Mouse (Mus musculus) C2C12 (cell line): ENCODE data around the gene Fam173a.

Experiments used
- CTCF ChIP-seq: IDR thresholded peaks from one replicate; pipeline ENCODE4 v1.5.1; 2011; ENCODE audit not compliant: control insufficient read depth, insufficient read depth, insufficient read length
- USF1 ChIP-seq: IDR thresholded peaks from one replicate; pipeline ENCODE4 v1.6.1; 2011; ENCODE audit warnings: low read depth, mild to moderate bottlenecking, control low read depth, moderate library complexity

DNA sequence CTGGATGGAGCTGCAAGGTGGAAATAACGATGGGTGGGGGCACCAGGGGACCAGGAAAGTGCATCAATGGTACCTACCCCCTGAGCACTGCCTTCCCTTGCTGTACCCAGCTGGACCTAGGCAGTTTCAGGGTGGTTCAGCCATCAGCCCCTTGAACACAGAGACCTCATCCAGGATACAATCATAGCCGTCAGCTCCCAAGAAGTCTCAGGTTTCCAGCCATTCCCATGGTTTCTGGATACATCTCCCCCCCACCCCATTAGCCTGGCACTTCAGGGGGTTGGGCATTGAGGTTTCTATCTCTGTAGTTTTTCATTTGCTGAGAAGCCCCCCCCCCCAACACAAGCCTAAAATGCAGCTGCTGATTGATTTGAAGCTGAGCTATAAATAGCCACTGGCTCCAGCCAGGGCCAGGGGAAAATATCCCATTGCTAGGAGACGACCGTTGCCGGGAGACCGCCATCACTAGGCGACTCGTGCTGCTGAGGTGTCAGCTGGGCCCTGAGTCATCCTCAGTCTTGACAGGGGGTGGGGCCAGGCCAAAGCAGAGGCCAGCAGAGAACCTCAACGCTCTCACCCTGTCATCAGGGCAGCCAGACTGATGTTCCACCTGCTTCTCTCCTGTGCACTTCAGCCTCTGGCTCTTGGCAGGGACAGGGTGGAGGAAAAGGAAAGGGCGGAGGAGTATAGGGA, 10.3 kb upstream of the Fam173a start:
- TF ChIP-seq CTCF, result no peak
- TF ChIP-seq USF1, result peak; percentile 10
